Mouse (Mus musculus) C2C12 (cell line): Measurements from ENCODE around the gene Homez. TPM values are rescaled to one million over a fixed set of nuclear protein-coding genes. Genes with fewer than 3 reads are reported as not detected.

Experiments used
- H3K27me3 ChIP-seq: one replicate; pipeline ENCODE4 v1.6.1; 2011; ENCODE audit not compliant: control insufficient read depth, insufficient read depth, insufficient read length
- H3K36me3 ChIP-seq: one replicate; pipeline ENCODE4 v1.6.1; 2011; ENCODE audit not compliant: control insufficient read depth, insufficient read depth
- H3K4me3 ChIP-seq: one replicate; pipeline ENCODE4 v1.5.1; 2011; ENCODE audit warnings: mild to moderate bottlenecking, control low read depth; ENCODE audit not compliant: poor library complexity, insufficient read depth, severe bottlenecking
- H3K79me2 ChIP-seq: one replicate; pipeline ENCODE4 v1.6.1; 2011; ENCODE audit not compliant: control insufficient read depth, insufficient read depth
- H3K79me3 ChIP-seq: one replicate; pipeline ENCODE4 v1.6.1; 2011; ENCODE audit warnings: low read depth, control low read depth
- H3ac ChIP-seq: one replicate; pipeline ENCODE3; 2011; ENCODE audit warnings: low read depth; ENCODE audit not compliant: control insufficient read depth, insufficient read length
- CEBPB ChIP-seq: IDR thresholded peaks from one replicate; pipeline ENCODE4 v1.6.1; 2011; ENCODE audit warnings: low read depth, mild to moderate bottlenecking, control low read depth, moderate library complexity
- CTCF ChIP-seq: IDR thresholded peaks from one replicate; pipeline ENCODE4 v1.5.1; 2011; ENCODE audit not compliant: control insufficient read depth, insufficient read depth, insufficient read length
- FOSL1 ChIP-seq: IDR thresholded peaks from one replicate; pipeline ENCODE4 v1.8.0; 2011; ENCODE audit warnings: mild to moderate bottlenecking, low read length; ENCODE audit not compliant: poor library complexity, insufficient read depth, severe bottlenecking
- MAX ChIP-seq: IDR thresholded peaks from one replicate; pipeline ENCODE4 v1.6.1; 2011; ENCODE audit warnings: mild to moderate bottlenecking, control low read depth
- MYOD1 ChIP-seq: IDR thresholded peaks from one replicate; pipeline ENCODE4 v1.6.1; 2011; ENCODE audit warnings: low read depth; ENCODE audit not compliant: control insufficient read depth, insufficient read length
- MYOG ChIP-seq: IDR thresholded peaks from one replicate; pipeline ENCODE4 v1.6.1; 2011; ENCODE audit not compliant: control insufficient read depth, insufficient read length; ENCODE audit errors: extremely low read depth
- USF1 ChIP-seq: IDR thresholded peaks from one replicate; pipeline ENCODE4 v1.6.1; 2011; ENCODE audit warnings: low read depth, mild to moderate bottlenecking, control low read depth, moderate library complexity
- long read RNA-seq, 2 experiments: library from polyadenylated mRNA; unstranded; transcript quantifications; one replicate each; pipeline ENCODE4 v2.0.0; 2019 to 2020
- polyA plus RNA-seq: library from polyadenylated mRNA; unstranded; fragments of >200 nt; fragmentation: generic; extraction: Trizol; gene quantifications from one replicate; pipeline ENCODE4 v1.2.1, GENCODE M21; 2012; ENCODE audit warnings: missing spikeins

Gene Homez
- polyA plus RNA-seq = 1.3 TPM
- long read RNA-seq, experiment 1, full-length matches to known transcripts = 4 of 6 reads
- long read RNA-seq, experiment 1, partial matches to known transcripts = 0 of 6 reads
- long read RNA-seq, experiment 1, other reads (novel, unspliced or antisense) = 2 of 6 reads
- long read RNA-seq, experiment 2, full-length matches to known transcripts = 22 of 25 reads
- long read RNA-seq, experiment 2, partial matches to known transcripts = 0 of 25 reads
- long read RNA-seq, experiment 2, other reads (novel, unspliced or antisense) = 3 of 25 reads

DNA sequence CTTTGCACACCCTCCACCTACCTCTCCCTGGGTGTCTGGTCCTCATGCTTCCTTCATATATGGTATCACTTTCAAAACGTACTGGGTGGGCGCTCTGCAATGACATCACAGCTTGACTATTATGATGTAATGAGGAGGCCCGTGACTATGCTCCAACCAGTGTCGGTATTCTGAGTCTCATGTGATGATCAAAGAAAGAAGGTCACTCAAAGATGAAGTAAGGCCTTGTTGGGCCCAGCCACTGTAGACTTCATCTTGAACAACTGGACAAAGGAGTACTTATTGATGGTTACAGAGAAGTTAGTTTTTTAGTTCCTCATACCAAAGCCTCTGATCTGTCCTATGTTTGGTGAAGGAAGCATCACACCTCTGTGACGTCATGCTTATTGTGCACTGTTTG is at the start of gene Homez:
Gene Homez (minus strand): TSS at position 101 of the 400 bp plus-strand sequence.
- TF ChIP-seq USF1 (no peak), MAX (no peak), MYOG (no peak), FOSL1 (no peak), MYOD1 (no peak), CTCF (no peak), CEBPB (no peak)
- H3ac ChIP-seq = no peak within 1 kb of the TSS
- no peak within 1 kb of the TSS for H3K4me3 ChIP-seq
- peaks cover 3% of the 10 kb centered on the region for H3K27me3 ChIP-seq
- no peaks in the 10 kb centered on the region for H3K36me3 ChIP-seq
- no peaks in the 10 kb centered on the region for H3K79me2 ChIP-seq
- no peaks in the 10 kb centered on the region for H3K79me3 ChIP-seq

DNA sequence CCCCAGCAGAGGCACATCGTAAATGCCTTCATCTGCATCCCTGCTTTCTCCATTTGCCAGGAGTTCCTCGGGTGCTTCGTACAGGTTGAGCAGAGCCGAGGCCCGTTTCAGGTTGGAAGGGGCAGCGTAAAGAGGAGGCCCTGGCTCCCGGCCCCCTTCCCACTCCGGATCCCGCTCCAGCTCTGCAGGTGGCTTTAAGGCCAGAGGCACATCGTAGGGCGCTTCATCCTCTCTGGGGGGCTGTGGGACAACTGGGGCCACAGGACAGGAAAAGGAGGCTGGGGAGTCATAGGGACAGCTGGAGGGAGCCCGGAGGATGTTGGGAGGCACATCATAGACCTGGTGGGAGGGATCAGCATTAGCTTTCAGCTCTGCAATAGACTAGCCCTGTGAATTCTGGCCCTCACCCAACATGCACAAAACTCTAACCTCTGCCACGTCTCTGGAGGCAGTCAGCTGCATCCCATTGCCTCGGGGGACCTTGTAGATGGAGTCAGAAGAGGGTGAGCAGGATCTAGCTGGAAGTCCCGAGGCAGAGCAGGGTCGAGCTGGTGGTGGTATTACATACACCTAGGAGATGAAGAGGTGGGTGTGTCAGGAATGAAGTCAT is 49.4 kb upstream of the Homez start:
- H3K27me3 ChIP-seq = peaks cover 26% of the 10 kb centered on the region
- H3K79me3 ChIP-seq = no peaks in the 10 kb centered on the region
- no peak overlapping the region for H3K4me3 ChIP-seq
- no peaks in the 10 kb centered on the region for H3K36me3 ChIP-seq
- no peaks in the 10 kb centered on the region for H3K79me2 ChIP-seq
- H3ac ChIP-seq = no peak overlapping the region
- no peak for TF ChIP-seq MYOG
- no peak for TF ChIP-seq CEBPB
- no peak for TF ChIP-seq MYOD1
- no peak for TF ChIP-seq FOSL1
- no peak for TF ChIP-seq USF1
- no peak for TF ChIP-seq MAX
- TF ChIP-seq CTCF = no peak

DNA sequence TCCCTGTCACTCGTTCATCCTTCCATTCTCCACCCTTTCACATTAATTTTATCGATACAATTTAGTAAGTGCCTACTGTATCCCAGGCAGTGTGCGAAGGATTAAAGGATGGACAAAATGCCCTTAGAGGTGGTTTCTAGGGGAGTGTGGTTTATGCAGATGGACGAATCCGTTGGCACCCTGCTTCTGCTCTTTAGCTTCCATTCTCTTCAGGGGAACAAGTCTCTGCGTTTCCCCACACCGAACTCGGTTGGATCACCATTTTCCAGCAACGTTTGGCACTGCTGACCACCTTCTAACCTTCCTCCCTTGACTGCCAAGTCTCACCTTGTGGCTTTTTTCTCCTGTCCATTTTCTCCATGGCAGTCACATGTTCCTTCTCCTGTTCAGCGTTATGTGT is 42.6 kb upstream of the Homez start:
- Histone ChIP-seq H3K79me2 (no peaks in the 10 kb centered on the region), H3K4me3 (no peak overlapping the region), H3K27me3 (peaks cover 42% of the 10 kb centered on the region), H3ac (no peak overlapping the region), H3K79me3 (no peaks in the 10 kb centered on the region), H3K36me3 (no peaks in the 10 kb centered on the region)
- no peak for TF ChIP-seq MYOD1
- no peak for TF ChIP-seq MAX
- no peak for TF ChIP-seq FOSL1
- TF ChIP-seq USF1 = no peak
- TF ChIP-seq CEBPB = no peak
- no peak for TF ChIP-seq CTCF
- no peak for TF ChIP-seq MYOG

DNA sequence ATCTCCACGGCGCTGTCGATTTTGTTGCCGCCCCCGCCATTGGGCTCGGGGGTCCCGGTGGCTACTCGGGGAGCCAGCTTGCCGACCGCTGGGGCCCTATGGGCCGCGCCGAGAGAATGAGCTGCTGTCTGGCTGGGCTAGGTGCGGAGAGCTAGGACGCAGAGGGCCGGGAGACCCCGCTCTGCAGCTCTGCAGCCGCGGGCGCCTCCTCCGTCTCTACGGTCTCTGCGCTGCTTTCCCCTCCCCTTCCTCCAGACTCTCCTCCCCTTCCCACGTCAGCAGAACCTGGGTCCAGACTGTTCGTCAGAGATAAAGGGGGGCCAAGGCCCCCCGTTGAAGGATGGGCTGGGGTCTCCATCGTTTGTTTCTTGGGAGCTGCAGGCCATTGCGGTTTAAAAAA is 42.1 kb upstream of the Homez start, which contains the start of gene Slc22a17:
Gene Slc22a17 (minus strand): TSS at position 247 of the 400 bp plus-strand sequence.
- Histone ChIP-seq H3K4me3 (no peak within 1 kb of the TSS), H3K36me3 (no peaks in the 10 kb centered on the region), H3K79me3 (no peaks in the 10 kb centered on the region), H3K27me3 (peaks cover 42% of the 10 kb centered on the region), H3ac (no peak within 1 kb of the TSS), H3K79me2 (no peaks in the 10 kb centered on the region)
- TF ChIP-seq MYOD1 (no peak), MYOG (no peak), FOSL1 (no peak), CEBPB (no peak), USF1 (no peak), CTCF (no peak), MAX (no peak)

DNA sequence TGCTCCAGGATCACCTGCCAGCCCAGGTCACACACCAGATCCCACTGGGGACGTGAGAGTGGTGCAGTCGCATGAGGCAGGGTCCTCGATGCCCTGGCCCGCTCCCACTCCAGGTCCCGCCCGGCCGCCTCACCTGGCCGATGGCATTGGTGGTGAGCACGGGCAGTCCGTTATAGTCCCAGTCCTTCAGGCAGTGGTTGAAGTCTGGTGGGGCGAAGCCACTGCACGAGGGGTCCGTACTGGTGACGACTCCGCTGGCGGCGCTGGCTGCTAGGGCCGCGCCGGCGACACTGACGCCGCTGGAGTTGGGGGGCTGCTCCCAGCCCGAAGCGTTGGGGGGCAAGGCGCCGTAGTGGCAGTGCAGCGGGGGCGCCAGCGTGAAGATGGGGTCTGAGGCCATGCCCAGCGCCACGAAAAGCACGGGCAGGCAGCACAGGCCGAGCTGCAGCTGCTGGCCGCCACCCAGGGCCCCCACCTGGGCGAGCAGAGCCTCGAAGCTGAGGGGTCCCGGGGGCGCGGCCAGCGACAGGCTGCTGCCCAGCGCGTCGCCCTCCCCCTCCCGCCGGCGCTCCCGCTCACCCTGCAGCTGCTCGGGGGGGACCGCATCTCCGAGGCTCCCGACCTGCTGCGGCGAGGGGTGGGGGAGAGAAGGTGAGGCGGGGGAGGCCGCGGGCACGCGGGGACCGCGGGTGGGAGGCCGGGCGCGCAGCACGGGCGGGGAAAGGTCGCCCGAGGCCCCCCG is 41.5 kb upstream of the Homez start:
- no peak overlapping the region for H3ac ChIP-seq
- H3K4me3 ChIP-seq = no peak overlapping the region
- H3K79me3 ChIP-seq = no peaks in the 10 kb centered on the region
- TF ChIP-seq CEBPB (no peak), CTCF (no peak), MYOD1 (no peak), MAX (no peak), USF1 (no peak), FOSL1 (no peak), MYOG (no peak)
- H3K27me3 ChIP-seq = peaks cover 42% of the 10 kb centered on the region
- H3K36me3 ChIP-seq = no peaks in the 10 kb centered on the region
- no peaks in the 10 kb centered on the region for H3K79me2 ChIP-seq
